Mouse (Mus musculus) CD4-positive helper T cell, adult 2 months (primary cell): Measurements from ENCODE around the gene Camta2.

Experiments used
- DNase-seq: peaks from one replicate; pipeline ENCODE4 v3.0.0-alpha.2; 2012; ENCODE audit warnings: low read depth, missing footprints, low spot score

Gene Camta2

DNA sequence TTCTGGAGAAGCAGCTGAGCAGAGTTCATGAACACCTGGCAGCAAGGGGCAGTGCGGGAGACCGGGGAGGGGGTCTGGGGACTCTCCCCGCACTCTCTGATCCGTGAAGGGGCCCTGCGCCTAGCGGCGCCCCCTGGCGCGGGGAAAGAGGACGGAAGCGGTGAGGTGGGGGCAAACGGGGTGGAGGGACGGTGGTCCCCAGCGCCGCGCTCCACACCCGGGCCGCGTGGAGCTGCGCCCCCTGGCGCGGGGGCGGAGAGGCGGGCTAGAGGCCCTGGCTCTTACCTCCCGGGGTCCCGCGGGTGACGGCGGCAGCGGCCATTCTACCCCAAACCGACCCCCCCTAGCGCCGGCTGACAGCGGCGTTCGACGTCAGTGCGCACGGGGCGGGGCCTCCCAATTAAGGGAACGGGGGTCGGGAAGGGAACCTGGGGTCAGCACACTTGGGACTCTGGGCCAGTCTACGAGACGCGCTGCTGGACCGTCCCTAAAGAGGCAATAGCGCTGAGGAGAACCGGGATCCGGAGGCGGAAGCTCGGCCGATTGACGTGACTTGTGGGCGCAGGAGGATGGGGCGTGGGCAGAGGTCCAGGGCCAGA, at the start of gene Camta2:
Gene Camta2, minus strand, starts transcription at position 505 of the 599 bp plus-strand sequence.
- peak; percentile 84 for DNase-seq

DNA sequence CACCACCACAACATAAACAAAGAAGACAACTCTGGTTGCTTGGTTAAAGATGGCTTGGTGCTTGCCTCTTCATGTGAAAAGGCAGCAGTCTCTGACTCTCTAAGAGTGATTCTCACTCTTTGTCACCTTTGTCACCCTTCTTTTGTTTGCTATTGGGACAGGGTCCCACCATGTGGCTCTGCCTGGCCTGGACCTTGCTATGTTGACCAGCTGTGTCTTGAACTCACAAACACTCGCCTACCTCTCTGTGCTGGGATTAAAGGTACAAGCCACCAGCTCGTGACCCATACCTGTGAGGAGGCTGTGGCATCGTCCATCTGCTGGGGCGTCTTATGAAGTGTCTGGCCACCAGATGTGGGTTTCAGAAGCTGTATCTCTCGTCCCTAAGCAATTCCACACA, 45.4 kb upstream of the Camta2 start:
- DNase-seq, result no peak

DNA sequence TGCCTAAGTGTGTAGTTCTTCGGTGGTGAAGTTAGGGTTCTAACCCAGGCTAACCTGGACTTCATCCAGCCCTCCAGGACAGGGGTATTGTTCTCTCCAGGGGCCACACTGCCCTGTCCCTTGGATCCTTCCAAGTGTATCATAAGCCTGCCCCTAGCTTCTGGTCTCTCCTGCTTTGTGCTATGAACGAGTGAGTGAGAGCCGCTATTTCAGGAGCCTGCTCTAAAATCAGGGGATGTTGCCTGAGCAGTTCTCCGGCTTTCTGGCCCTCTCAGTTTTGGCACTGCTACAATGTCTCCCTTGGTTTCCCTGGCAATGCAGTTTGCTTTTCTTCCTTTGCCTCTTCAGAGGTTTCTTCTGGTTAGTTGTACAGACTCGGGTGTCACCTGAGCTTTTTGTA, 43.3 kb upstream of the Camta2 start:
- no peak for DNase-seq

DNA sequence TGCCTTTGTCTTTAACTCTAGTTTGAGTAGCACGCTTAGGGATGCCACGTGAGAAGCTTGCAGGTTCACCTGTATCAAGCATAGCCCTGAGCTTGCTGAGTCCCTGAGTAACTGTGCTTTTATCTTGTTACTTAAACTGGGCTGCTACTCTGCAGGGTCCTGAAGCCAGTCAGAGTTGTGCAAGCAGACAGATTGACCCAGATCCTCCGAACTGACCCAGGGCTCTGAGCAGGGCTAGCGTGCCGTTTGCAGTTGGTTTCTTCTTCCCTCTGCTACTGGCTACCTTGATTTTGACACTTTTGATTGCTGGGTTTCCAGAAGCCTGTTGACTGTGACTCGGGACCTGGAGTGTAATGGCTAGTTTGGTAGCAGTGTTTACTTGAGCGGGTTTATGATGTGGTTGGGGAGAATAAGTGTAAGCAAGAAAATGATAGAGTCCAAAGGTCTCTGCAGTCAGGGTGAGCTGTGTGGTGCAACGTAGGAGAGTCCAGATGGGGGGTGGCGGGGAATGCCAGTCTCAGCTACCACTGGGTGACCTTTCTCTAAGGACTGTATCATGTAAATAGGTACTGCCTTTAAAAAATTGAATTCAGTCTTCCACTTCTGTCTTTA, 42.6 kb upstream of the Camta2 start:
- no peak for DNase-seq

DNA sequence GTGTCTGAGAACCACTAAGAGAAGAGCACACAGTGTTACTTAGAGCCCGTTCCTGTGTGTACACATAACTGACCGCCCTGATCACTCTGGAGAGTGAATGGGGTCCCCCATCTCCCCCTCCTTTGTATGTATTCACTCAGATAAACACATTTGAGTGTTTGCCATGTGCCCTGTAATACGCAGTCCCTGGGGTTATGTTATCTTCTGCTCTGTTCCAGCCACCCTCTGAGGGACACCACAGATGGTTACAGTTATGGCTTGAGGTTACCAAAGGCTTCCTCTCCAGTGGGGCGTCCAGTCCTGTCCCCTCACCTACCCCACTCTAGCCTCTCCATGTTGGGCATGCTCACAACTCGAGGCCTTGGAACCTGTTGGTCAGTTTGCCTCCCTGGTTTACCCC, 39.5 kb upstream of the Camta2 start:
- DNase-seq, result no peak

DNA sequence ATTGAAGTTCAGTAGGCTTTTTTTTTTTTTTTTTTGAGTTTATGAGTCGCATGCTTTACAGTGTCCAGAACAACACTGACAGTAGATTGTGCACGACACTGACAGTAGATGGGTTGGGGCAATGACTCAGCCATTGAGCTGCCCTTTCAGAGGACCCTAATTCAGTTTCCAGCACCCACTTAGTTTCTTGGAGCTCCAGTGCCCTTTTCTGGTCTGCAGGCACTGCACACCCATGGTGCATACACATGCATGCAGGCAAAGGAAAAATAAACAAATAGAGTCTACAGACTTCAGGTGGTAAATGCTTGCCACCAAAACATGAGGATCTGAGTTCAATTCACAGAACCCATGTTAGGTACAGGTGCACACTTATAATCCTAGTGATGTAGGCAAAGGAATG, 38.7 kb upstream of the Camta2 start:
- no peak for DNase-seq

DNA sequence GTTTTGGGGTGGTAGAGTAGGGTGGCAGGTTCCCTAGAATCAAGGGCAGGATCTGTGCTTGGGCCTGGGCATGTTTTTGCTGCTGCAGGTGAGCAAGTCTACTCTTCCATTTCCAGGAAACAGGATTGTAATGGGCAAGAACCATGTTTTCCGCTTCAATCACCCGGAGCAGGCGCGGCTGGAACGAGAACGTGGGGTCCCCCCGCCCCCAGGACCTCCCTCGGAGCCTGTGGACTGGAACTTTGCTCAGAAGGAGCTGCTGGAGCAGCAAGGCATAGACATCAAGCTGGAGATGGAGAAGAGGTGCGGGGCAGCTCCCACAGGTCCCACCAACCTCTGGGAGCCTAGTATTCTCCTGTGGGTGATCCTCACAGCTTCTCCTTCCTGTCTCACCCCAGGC, 36.8 kb upstream of the Camta2 start:
- DNase-seq, result no peak

DNA sequence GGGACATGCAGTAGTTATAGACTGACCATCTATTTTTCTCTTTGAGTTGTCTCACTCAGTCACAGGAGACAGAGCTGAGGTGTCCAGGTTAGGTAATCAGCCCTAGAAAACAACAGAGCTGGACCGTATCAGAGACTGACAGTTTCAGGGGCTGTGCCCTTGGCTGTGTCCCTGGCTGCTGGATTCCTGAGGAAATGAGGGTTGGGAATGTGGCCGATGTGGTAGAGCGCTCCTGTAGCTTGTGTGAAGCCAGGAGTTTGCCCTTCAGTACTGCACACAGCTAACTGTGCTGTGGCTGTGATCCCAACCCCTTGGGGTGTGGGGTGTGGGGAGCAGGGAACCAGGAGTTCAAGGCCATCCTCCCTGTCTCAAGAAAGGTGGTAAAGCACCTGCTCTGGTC, 33.2 kb upstream of the Camta2 start:
- no peak for DNase-seq

DNA sequence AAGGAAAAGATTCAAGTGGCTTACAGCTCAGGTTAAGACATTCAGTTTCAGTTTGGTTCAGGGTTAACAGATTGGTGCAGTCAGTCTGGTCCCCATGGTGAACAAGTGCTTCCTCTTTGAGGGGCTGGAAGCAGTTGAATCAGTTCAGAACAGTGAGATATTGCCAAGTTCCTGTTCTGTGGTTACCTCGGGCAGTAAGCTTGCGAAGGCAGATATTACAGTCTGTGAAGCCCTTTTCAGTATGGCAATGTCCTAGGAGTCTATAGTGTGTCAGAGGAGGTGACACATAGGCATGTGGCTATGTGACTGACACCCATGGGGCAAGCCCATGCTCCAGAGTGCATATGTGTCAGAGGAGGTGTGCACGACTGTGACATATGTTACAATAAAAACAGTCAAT, 32.7 kb upstream of the Camta2 start:
- no peak for DNase-seq

DNA sequence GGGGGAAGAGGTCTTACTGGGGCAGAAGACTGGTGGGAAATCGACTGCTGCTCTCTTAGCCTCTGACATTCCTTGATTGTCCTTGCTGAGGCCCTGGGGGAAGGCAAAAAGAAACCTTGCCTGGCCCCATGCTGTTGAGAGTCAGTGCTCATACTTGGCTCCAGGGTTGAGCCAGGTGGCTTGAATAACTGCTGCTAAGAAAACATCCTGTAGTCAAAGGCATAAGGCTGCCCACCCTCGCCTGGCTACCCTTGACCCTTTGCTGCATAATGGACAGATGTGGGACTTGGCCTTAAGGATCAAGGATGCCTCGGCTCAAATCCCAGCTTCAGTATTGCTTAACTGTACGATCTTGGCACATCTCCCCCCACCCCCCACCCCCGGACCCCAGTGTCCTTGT, 30.6 kb upstream of the Camta2 start:
- DNase-seq, result no peak

DNA sequence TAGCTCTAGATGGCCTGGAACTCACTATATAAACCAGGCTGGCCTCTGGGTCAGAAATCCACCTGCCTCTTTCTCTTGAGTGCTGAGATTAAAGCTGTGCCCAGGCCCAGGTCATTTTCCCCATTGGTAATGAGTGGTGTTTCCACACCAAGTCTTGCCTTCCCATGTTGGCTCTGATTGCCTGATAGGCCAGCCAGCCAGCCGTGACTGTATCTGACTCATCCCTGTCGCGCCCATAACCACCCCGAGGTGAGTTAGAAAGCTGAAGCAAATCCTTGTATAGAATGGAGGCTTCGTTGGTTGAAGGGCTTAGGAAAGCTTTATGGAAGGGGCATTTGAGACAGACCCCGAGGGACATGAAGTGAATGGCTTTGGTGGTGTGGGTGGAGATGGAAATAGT, 27.9 kb upstream of the Camta2 start:
- no peak for DNase-seq

DNA sequence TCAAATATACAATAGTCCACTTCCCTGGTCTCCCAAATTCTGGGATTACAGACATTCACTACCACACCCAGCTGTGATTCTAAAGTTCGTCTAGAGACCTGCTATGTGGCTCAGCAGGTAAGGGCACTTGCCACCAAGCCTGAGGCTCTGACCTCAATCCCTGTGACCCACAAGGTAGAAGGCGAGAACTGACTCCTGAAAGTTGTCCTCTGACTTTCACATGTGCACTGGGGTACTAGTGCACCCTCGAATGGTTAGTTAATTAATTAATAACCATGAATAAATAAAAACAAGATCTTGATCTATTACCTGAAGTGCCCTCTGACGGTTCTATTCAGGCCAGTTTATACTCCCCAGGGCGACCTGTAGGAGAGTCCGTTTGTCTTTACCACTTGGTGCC, 25.3 kb upstream of the Camta2 start:
- no peak for DNase-seq

DNA sequence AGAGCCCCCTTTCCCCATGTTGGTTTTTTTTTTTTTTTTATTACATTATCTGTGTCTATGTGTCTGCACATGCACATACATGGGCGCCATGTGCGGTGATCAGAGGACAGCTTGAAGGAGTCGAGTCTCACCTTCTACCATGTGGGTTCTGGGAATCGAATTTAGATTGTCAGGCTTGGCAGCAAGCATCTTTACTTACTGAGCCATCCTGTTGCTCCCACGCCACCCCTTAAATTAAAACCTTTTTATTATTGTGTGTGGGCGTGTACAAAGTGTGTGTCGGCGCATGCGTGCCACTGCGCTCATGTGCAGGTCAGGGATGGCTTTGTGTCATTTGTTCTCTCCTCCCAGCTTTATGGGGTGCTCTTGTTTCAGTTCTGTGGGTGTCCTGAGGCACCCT, 23.1 kb upstream of the Camta2 start:
- no peak for DNase-seq

DNA sequence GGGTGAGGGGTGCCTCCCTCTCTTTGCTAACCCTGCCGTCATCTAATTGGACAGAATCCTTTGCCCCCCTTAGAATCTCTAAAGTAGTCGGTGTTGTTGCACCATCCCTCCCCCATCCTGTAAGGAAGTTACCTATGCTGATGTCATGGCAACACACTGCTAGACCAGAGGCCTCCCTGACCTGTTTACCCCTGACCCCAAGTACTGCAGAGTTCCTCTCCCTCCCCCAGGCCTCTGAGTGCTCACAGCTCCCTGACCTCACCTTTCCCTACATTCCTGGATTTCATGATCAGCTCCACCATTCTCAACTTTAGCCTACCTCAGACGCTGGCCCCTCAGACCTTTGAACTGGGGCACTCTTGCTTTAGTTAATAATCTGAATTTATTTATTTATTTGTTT, 18.2 kb upstream of the Camta2 start:
- no peak for DNase-seq

DNA sequence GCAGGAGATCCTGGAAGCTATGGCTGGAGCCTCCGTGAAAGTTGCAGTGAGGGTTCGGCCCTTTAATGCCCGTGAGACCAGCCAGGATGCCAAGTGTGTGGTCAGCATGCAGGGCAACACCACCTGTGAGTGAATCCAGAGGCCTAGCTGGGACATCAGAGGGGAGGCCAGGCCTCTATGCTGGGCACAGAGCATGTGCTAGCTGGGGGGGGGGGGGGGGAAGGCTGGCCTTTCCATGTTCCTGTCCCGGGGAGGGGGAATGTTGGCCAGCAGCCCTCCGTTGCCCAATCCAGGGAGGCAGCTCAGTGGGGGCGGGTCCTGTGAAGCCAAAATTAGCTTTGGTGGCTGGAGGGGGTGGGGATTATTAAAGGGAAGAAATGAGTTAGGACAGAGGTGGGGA, 14.9 kb upstream of the Camta2 start:
- no peak for DNase-seq

DNA sequence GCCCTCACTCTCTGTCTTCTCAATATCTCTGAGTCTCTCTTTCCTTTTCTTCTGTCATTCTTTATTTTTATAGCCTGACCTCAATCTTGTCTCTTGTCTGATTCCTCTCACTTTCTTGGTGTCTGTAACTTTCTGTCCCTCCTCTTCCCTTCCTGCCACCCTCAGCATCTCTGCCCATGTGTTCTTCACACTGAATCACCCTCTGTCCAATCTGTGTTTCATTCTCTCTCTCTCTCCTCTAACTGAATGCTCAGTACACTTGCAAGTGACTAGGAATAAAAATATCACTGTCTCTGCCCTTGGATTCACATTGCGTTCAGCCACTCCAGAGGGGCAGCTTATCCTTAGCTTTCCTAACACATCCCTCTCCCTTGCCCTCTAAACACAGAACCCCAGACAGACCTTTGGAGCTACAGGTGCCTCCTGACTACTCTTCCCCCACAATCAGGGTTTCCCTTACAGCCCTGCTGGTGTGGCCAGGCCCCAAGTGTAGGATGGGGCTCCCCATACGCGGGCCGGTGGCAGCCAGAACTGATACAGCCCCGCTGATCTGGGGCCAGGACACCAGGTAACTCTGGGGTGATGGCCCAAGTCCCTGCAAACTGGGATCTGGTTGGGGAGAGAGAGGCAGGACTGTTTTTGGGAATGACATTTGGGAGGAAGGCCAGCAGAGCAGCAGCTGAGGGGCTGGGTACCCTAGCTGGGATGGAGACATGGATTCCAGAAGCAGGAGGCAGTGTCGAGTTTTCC, 14.3 kb upstream of the Camta2 start:
- no peak for DNase-seq

DNA sequence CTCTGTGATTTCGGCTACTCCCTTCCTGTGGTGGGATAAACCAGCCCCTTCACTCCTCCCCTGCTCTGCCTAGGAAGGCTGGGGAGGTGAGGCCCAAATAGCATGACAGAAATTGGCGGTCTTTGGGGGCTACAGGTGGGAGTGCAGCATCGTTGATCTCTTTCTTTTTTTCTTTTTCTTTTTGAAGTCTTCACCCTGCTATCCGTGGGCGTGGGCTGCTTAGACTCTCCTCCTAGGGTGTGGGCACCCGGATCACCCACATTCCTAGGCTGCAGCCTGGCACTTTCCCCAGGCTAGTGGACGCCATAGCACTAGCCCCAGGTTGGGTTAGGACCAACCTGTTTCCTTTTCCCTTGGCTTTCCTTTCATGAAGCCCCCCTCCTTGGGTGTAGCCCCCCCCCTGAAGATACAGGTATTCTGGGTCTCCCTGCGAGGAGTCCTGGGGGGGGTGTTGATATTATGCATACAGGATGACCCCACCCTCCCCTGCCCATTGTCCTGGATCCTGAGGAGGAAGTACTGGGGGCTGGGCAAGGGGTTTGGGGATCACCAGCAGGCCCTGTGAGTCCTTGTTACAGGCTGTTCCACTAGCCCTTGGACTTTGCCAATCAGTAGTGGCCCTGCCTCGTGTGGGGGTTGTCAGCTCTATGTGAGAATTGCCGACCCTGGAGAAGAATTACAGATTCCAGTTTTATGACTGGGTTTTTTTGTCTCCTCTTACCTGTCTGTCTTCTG, 13.5 kb upstream of the Camta2 start:
- DNase-seq, result no peak

DNA sequence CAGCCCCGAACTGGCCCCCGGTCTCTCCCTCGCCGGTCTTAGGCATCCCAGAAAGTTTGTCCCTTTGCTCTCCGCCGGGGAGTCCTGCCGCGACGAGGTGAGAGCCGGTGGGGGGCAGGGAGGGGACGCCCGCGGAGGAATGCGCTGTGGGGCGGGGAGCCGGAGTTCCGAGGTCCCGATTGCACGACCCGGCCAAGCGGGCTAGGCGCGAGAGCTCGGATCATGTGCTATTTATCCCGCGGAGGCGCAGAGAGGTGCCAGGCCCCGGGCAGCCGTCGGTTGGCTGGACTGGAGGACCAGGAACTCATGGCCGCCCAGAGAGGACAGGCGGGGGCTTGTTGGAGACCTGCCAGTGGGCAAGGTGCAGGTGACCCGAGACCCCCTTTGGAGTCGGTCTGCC, 12.7 kb upstream of the Camta2 start:
- peak; percentile 68 for DNase-seq

DNA sequence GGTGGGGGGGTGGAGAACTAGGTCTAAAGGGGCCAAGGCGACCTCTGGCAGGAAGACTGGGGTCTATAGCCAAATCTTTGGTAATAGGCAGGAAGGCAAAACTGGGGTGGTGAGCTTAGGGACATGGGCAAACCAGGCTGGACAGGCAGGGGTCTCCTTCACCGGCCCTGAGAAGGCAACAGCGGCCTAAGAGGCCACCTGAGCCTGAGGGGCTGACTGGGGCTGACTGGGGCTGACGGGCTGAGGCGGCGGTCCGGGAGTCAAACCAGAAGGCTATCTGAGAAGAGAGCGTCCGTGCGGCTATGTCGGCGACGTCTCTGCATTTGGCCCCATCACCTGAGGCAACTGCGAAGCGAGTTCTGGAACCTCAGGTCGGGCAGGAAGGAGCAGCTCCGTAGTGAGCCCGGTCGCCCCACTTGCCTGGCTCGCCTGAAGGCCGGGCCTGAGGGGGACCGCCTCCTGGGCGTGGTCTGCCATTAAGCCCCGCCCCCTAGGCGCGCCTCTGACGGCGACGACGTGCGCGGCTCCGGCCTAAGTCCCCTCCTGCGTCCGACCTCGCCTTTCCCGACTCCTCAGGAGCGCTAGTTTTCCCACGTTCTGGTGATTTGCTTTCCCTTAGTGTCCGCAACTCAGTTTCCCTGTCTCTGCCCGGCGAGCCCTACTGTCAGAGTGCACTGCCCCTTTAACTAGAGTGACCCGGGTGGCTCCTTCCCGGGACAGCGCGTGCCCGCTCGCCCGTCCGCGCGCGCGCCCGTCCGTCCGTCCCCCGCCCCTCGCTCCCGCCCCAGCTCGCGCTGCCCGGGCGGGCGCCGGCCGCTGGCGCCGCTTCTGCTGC, 12.0 kb upstream of the Camta2 start, which contains the start of the genes Inca1 and Kif1c:
Gene Inca1, minus strand, starts transcription at position 434 of the 835 bp plus-strand sequence.
Gene Kif1c, plus strand, starts transcription at position 827 of the 835 bp plus-strand sequence.
- DNase-seq, result peak; percentile 95

DNA sequence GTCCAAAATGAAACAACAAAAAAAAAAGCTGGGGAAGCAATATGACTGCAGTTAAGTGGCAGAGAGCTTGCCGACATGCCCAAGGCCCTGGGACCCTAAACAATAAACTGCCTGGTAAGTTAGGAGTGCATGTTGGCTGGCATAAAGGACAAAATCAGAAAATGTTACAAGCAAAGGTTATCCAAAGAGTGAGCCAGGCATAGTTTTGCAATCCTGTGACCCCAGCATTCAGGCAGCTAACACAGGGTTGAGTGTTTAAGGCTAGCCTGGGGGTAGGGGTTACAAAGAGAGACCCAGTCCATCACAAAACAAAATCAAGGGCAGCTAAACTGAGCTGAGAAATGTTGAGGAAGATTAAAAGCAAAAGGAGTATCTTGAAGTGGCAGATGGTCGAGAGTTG, 11.1 kb upstream of the Camta2 start:
- DNase-seq, result no peak

DNA sequence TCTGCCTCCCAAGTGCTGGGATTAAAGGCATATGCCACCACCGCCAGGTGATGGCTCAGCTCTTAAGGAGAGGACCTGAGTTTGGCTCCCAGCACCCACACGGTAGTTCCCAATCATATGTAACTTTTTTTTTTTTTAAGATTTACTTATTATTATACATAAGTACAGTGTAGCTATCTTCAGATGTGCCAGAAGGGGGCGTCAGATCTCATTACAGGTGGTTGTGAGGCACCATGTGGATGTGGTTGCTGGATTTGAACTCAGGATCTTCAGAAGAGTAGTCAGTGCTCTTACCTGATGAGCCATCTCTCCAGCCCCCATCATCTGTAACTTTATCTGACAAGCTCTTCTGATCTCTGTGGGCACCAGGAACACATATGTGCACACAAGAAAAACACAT, 9.5 kb upstream of the Camta2 start:
- peak; percentile 49 for DNase-seq
